Mouse (Mus musculus) megakaryocyte, adult 5-6 weeks (primary cell): ENCODE results near the gene Hdac9. TPM values are rescaled to one million over a fixed set of nuclear protein-coding genes. Genes with fewer than 3 reads are reported as not detected.
A peak's percentile ranks its signal among the peaks of the same experiment; 100 is the strongest.
"Not testable (repeated sequence)": the region's sequence is repeated elsewhere in the genome, so short reads cannot be mapped to it uniquely, and the experiment has no call there.

ENCODE experiments used
- ATAC-seq: 2 replicates; pipeline ENCODE4 v1.8.0; 2016; ENCODE audit warnings: mild to moderate bottlenecking, inconsistent platforms; ENCODE audit not compliant: poor library complexity, severe bottlenecking
- total RNA-seq, 2 experiments: library from RNA; stranded (forward) in 1 of 2; stranded (reverse) in 1 of 2; fragments of 153-499, 151-499 nt in 1 of 2; fragments of 221-1000, 200-1000 nt in 1 of 2; gene quantifications; 2 replicates each; pipeline versions ENCODE4 v1.2.3 to v1.2.4; 2015 to 2017

The Hdac9 gene
- total RNA-seq, 2 experiments from 2014 or later = 10.8 to 16.0 TPM

DNA sequence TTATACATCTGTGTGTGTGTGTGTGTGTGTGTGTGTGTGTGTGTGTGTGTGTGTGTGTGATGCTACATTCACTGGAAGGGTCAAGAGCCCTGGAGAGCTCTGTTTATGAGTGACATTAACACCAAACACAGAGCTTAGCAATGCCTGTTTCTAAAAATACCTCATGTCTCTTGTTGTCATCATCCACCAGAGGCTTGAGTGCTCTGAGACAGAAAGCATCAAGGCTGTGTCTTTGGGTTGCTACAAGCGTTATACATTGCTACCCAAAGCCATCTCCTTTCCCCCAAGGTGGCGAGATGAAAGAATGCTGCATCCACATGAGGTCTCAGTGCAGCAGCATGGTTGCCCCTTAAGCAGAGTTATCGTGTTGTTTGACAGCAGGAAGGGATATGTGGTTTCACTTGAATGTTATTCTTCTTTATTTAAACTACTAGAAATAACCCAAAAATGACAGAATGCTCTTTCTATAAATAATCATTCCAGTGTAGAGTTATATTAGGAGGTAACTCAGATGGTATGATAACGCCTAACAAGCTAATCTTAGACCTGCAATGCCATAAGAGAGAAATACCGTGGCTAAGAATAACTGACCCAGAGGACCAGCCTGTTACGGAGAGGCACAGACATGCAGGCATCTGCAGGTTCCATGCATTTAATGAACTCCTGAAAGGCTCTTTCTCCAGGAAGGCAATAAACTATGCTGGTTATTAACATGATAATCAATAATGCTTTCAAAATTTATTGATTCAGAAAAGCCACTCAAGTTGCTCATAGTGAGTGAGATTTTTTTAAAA lies 399.9 kb downstream of the Hdac9 start:
- ATAC-seq = no peak

DNA sequence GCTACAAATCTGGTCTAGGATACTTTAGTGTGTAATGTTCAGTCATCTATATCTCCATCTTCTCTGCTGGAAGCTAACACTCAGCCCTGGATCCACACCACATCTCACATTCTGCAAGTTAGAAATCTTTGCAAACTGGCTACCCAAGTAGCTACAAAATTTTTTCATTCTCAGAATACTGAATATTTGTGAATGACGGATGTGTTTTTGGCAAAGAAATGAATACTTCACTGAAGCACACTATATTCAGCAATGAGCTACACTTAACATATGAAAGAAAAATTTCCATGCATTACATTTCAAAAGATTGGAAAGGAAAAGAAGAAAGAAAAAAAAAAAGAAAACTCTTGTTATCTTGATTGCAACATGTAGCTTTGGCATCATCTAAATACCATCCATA lies 410.6 kb downstream of the Hdac9 start:
- no peak for ATAC-seq

GRCm38 (mm10) chr12:34498751-34499626 lies 417.9 kb downstream of the Hdac9 start:
- peak; percentile 38; the same call in 1 of the 2 replicates for ATAC-seq

GRCm38 (mm10) chr12:34498331-34498730 lies 418.6 kb downstream of the Hdac9 start:
- no peak for ATAC-seq

- ATAC-seq = no peak
Measured at GRCm38 (mm10) chr12:34497702-34498101, 419.2 kb downstream of the Hdac9 start.

DNA sequence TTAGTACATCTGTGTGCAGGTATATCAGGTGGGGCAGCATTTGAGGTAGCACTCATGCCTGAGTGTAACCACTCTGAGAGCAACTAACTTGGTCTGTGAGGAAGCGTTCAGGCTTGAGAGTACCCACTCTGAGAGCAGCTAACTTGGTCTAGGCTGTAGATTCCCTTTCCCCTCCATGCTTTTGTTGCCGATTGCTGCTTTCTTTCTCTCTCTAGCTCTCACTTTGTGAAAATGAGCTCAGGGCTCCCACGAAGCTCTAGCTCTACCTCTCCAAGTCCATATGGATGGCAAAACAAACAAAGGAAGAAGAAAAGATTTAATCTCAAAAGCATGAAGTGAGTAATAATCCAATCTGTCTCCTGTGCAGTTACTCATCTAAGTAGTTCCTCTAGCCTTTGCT lies 421.0 kb downstream of the Hdac9 start:
- no peak for ATAC-seq

DNA sequence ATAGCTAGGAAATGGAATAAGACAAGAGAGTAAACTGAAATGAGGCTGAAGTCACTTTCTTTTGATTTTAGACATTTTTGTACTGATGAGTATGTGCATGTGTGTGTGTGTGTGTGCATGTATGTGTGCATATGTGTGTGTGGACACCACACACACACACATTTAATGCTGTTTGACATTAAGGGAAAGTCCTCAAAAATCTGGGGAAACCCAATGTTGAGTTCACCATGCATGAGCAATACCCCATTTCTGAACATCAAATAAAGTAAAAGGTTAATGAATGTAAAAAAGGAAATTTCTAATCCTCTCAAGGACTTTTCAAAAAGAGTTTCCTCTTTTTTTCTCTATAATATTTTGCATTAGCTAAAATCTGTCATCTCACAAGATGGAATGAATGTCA lies 427.3 kb downstream of the Hdac9 start:
- ATAC-seq = no peak

DNA sequence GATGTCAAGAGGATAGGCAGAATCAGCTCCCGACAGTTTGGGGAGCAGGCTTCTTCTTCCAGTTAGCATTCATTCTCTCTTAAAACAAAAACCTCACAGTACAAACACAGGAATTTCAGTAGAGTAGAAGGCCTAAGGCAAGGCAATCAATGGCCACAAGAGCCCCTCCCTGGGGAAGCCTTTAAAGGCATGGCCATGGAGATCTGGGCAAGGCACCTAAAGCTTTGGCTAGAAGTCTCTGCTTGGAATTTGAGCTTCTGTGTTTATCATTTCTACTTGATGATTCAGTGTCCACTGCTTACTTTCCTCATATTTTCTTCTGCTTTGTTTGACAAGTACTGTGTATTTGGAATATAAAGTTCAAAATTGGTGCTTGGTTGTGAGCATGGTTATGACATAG lies 429.2 kb downstream of the Hdac9 start:
- ATAC-seq = no peak

- no peak for ATAC-seq
Measured at GRCm38 (mm10) chr12:34487021-34487420, 429.9 kb downstream of the Hdac9 start.

- ATAC-seq = peak; percentile 54; the same call in 1 of the 2 replicates
Measured at GRCm38 (mm10) chr12:34486016-34486415, 430.9 kb downstream of the Hdac9 start.

GRCm38 (mm10) chr12:34481702-34482101 lies 435.2 kb downstream of the Hdac9 start:
- ATAC-seq = no peak

- ATAC-seq = no peak
Measured at GRCm38 (mm10) chr12:34472949-34473651, 443.8 kb downstream of the Hdac9 start.

DNA sequence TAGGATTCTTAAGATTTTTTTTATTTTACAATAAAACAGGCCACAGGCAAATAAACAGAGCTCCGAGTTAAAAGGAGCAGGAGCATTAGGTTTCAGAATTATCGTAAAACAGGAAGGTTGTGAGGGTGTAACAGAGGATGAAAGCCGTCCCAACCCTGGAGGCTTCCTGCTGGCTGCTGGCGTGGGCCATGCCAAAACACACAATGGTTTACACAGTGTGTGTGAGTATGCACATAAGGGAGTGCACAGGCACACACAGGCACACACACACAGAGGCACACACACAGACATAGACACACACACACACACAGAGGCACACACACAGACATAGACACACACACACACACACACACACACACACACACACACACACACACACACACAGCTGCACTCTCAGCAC lies 444.4 kb downstream of the Hdac9 start:
- ATAC-seq = no peak

DNA sequence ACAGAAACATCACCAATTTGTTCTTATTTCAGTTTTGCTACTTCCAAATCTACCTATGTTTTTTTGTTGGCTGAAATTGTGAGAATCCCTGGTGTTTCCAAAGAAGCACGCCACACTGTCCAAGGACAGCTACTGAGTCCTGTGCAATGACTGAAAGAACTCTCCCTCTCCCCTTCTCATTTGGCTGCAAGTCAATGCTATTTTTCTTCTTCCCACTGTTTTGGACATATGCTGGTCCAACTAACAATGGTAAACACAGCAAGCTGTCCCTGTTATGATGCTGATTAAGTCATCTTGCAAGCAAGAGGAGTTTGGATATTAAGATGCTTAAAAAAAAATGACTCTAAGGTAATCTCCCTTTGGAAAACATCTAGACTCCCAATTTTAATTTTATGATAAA lies 455.2 kb downstream of the Hdac9 start:
- no peak for ATAC-seq

GRCm38 (mm10) chr12:34452643-34453042 lies 464.3 kb downstream of the Hdac9 start:
- ATAC-seq = no peak

- no peak for ATAC-seq
Measured at GRCm38 (mm10) chr12:34451198-34451597, 465.7 kb downstream of the Hdac9 start.

GRCm38 (mm10) chr12:34444724-34445123 lies 472.2 kb downstream of the Hdac9 start:
- not testable (repeated sequence) for ATAC-seq

DNA sequence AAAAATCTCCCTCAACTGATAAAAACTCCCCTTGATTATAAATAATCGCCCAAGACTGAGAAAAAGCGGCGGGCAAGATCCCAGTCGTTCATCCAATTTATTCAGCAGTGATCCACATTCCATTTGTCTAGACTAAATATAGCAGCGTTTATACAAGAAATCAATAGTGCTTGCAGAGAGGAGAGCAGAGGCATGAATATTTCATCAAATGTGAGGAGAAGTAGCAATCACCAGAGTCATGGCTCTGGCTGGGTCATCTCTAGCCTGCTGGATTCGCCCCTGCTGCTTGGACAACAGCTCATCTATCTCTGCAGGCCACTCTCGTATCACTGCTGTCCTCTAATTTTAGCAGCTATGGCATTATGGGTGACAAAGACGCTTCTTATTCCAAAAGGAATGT lies 476.0 kb downstream of the Hdac9 start:
- no peak for ATAC-seq

DNA sequence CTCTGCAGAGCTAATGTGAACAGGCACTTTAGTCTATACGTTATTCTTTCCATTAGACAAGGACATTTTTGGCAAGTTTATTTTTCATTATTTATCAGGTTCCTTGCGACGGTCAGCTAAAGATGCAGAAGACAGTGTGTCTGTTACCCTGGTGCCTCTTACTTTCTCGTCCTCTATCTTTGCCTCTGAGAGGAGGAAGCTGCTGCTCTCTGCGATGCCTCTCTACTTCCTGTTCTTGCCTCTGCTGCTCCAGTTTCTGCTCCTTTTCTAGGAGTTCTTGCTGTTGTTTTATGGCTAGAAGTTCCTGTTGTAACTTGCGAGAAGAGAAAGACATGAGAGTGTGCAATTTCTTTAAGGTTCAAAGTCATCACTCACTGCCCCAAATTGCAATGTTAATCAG lies 484.0 kb downstream of the Hdac9 start:
- ATAC-seq = peak; percentile 83

DNA sequence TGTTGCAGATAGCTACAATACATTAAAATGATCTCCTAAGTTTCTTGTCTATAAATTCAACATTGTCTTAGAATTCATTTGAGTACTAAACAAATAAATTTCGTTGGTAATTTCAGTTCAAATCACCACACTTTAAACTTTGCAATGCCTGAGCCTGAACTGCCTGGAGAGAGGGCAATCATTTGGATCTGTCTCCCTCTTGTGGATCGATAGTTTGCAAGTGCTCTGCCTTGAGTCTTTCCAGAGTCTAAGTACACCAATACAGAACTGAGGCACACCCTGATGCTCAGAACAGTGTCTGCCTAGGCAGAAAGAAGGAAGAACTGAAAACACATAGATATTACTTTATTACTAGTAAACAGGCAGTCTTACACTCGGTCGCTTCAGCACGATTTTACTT lies 484.4 kb downstream of the Hdac9 start:
- peak; percentile 66 for ATAC-seq

GRCm38 (mm10) chr12:34431832-34432231 lies 485.1 kb downstream of the Hdac9 start:
- ATAC-seq = peak; percentile 70
